Mouse (Mus musculus): ENCODE data around the gene Rgr.

Gene Rgr

DNA sequence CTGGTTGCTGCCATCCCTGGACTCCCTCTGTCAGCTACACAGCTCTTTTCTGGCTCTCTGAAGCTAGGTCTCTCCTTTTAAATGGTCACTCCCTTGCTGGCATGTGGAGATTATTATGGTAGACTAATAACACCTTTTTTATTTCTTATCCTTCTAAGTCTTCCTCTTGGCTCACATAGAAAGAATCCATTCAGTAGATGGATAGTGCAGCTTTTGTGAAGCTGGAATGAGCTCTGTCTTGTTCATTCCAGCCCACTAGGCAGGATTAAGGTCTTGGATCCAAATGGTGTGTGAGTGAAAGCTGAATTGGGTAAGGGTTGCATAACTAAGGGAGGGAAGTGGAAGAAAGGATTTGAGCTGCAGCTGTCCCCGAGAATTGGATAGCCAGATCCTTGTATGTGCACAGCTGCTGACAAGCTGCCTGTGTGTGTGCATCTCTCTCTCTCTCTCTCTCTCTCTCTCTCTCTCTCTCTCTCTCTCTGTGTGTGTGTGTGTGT lies at the start of gene Rgr:
TSS of gene Rgr (minus strand) at position 51 of the 497 bp plus-strand sequence.
- no peak for DNase-seq (ENCODE audit: low read depth, low spot score)

DNA sequence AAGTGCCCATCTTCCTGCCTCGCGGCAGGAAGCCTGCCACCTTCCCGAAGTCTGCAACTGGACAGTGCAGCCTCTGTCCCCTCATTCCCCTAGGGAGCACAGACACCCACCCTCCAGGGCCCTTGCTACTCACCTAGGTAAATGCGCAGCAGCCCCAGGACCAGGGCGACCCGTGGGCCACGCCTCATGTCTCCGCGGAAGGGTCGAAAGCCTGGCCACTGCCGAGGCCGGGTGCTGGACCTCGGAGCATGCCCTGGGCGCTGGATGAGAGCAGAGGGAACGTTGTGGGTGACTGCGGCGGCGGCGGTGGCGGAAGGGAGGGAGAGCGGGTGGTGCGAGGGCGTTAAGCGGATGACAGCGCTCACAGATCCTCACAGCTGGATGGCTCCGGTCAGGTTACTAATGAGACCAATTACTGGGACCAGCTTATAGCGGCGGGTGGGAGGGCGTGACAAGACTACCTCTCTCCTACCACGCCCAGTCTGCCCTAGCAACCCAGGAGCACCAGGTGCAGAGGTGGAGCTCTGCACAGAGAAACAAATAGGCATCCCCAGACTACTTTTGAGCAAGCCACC lies 49.3 kb upstream of the Rgr start, which contains the start of gene Cdhr1:
TSS of gene Cdhr1 (minus strand) at position 392 of the 575 bp plus-strand sequence.
- DNase-seq (ENCODE audit: low read depth, low spot score) = peak; percentile 14

DNA sequence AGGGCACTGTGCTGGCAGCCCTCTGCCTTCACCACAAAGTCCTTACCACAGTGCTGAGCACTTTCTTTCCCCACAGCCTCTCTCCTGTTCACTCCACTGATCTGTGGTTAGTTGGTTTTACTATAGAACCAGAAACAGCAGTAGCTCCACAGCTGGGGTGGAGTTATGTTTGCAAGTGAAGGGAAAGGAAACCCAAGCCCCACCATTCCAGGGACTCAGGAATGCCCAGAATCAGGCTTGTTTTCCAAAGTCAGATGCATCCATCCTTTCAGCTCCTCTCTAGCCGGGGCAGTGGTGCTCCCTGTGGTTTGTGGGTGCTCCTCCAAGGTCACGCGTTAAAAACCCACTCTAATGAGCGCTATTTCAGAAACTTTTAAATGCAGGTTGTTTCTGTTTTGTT lies 46.8 kb upstream of the Rgr start:
- DNase-seq (ENCODE audit: low read depth, low spot score) = no peak

GRCm38 (mm10) chr14:37094436-37094835 lies 45.7 kb upstream of the Rgr start:
- DNase-seq (ENCODE audit: low read depth, low spot score) = no peak

DNA sequence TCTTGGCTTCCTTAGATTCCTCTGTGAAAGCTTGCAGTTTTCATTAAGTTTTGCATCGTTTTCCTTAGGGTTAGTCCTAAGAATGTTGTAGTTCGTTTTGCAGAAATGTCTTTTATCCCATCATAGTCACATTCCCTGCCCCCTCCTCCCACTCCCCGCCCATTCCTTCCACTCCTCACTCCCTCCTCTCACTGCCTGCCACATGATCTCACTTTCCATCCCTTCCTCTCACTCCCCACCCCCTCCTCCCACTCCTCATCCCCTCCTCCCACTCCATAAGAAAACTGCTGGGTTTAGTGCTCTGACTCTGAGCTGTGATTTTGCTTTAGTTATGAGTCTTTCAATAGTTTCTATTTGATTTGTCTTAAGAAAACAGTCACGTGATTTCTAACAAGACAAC lies 35.0 kb upstream of the Rgr start:
- DNase-seq (ENCODE audit: low read depth, low spot score) = no peak

- no peak for DNase-seq (ENCODE audit: low read depth, low spot score)
Measured at GRCm38 (mm10) chr14:37080724-37081123, 32.0 kb upstream of the Rgr start.

DNA sequence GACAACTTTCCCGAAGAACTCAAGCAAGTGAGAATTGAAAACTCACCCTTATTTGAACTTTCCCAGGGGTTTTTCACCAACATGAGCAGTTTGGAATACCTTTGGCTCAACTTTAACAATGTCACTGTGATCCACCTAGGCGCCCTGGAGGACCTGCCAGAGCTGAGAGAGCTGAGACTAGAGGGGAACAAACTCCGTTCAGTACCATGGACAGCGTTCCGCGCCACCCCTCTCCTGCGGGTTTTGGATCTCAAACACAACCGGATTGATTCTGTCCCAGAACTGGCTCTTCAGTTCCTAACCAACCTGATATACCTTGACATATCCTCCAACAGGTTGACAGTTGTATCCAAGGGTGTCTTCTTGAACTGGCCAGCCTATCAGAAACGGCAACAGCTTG lies 19.8 kb upstream of the Rgr start:
- peak; percentile 59 for DNase-seq (ENCODE audit: low read depth, low spot score)

- no peak for DNase-seq (ENCODE audit: low read depth, low spot score)
Measured at GRCm38 (mm10) chr14:37067629-37068028, 18.9 kb upstream of the Rgr start, which contains the start of gene Lrit2. Gene Lrit2, plus strand, starts transcription at chr14:37067929.

DNA sequence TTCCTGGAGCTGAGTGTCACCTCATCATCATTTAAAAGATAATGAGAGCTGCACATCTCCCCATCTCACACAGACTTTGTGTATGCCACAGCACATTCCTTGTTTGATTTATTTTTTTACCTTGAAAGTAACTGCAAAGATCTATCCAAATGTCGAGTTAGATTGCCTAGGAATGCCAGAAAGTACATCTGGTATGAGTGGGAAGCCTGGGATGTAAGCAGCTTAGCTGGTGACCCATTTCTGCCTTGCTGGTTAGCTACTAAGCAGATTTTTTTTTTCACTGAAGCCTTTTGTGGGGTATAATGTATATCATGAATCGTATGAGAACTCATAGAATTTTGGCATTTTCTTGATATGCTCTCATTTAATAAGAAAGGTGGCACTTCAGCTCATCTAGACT lies 17.9 kb upstream of the Rgr start:
- DNase-seq (ENCODE audit: low read depth, low spot score) = no peak

DNA sequence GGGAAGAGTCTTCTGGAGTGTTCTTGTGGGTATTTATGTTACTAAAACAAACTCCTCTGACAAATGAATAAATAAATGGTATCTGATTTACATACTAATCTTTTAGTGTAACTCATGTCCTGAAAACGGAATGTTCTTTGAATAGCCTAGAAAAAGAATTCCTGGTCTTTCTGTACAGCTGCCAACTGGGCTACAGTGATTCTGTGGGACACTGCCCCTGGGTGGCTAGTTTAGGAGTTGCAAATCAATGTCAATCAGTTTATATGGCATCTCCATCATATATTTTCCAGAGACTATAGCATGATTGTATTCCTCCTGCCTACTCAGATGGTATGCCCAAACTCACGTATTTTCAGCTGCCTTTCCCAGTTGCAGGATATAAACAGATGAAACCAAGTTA lies 16.1 kb upstream of the Rgr start:
- no peak for DNase-seq (ENCODE audit: low read depth, low spot score)

GRCm38 (mm10) chr14:37034432-37034831 lies 14.3 kb downstream of the Rgr start:
- DNase-seq (ENCODE audit: low read depth, low spot score) = no peak

DNA sequence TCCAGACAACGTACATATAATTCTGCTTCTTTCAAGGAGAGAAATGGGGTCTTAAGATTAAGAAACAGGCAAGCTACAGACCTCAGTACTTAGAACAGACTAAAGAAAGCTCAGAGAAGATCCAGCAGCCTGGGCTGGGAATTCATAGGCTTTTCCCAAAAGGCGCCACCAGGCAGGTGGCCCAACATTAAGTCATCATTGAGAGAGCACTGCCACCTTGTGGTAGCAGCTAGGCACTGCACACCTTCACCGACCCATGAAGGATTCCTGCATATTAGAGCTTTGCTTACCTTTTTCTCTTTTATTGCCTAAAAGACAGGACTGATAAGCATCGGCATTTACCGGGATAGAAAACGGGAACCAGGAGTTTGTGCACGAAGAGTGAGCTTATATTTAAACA lies 15.5 kb downstream of the Rgr start:
- peak; percentile 47 for DNase-seq (ENCODE audit: low read depth, low spot score)

GRCm38 (mm10) chr14:37032481-37033104 lies 16.2 kb downstream of the Rgr start:
- DNase-seq (ENCODE audit: low read depth, low spot score) = no peak

DNA sequence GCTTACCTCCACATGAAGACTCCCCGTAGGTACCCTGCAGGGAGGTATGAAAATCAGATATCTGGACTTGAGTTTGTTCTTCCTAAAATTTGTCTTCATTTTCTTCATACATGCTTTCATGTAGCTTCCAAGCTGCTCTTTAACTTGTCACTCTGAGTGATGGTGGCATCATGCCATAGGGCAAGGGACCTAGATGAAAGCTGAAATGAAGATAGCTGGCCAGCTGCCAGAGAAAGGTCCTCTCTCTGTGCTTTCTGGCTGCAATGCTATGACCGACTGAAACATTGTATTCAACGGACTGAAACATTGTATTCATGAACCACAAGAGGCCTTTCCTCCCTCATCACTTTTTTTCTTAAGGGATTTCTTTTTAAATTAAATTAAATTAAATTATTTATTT lies 20.2 kb downstream of the Rgr start:
- no peak for DNase-seq (ENCODE audit: low read depth, low spot score)

GRCm38 (mm10) chr14:37027951-37028350 lies 20.8 kb downstream of the Rgr start:
- no peak for DNase-seq (ENCODE audit: low read depth, low spot score)

DNA sequence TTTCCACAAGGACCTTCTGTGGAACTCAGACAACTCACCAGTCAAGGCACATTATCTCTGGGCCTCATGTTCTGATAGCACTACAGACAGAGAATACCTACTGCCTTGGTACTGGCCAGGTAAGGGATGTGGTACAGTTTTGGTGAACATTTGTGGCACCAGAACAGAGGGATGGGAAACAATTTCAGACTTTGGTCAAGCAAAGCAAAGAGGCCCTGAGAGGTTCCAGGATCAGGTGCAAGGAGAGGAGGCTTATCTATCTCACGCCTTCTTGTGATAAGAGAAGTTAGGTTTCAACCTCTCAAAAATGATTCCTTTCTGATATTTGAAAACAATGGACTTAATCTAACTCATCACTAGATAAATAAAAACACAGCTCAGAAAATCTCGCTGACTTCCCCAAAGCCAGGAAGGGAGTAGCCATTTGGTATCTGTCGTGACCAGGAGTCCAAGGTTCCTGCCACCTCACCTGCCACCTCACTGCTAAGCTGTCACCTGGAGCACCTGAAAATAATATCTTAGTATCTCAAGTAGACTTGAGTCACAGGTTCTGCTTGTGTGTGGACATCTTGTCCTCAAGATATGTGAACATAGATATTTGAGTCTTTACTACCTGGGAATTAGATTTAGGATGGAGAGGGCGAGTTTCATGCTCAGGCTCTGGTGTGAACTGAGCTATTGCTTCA lies 21.4 kb downstream of the Rgr start:
- no peak for DNase-seq (ENCODE audit: low read depth, low spot score)

DNA sequence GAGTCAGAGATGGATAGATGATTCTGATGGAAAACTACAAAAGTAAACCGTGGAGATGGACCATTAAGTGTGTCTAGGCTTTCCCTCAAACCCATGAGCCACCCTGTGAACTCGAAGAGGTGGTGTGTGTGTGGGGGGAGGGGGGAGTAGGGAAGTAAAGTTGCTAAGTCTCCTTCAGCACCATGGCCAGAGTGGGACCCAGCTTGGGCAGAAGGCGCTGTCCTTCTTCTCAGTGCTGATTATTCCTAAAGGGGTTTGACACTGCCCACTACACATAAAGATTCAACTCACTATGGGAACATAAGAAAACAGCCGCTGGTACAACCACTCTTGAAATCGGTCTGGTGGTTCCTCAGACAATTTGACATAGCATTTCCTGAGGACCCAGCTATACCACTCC lies 32.9 kb downstream of the Rgr start:
- peak; percentile 20 for DNase-seq (ENCODE audit: low read depth, low spot score)

- no peak for DNase-seq (ENCODE audit: low read depth, low spot score)
Measured at GRCm38 (mm10) chr14:37013644-37014043, 35.1 kb downstream of the Rgr start.

DNA sequence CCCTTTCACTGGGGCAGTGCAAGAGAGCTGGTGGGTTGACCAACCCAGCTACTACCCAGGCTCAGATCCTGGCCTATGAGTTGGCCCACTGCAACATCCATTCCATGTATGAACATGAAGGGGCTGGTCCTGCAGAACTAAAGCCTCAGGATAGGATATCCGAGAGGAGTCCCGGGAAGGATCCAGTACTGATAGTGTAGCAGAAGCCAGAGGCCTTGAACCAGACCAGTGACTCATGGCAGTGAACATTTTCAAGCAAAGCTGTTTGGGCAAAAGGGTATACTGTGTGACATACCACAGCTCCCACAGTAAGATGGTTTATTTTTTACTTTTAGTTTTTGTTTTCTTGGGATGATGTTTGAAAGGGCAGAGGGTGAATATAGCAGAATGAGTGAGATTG lies 39.1 kb downstream of the Rgr start:
- DNase-seq (ENCODE audit: low read depth, low spot score) = no peak

DNA sequence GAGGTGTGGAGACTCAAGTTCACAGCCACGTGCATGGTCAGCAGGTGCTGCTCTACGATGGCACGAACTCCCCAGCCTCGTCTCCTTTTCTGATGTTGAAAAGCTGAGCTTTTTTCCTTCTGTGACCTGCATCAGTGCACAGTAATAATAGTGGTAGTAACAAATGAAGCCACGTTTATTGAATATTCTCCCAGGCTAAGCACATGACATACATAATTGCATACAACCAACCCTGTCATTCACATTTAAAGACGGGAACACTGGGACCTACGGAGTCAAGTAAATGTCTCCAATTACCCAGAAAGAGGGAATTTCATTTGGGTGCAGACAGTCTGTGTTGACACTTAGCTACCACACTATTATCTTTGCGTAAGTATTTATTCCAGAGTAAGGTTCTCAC lies 42.3 kb downstream of the Rgr start:
- no peak for DNase-seq (ENCODE audit: low read depth, low spot score)

- DNase-seq (ENCODE audit: low read depth, low spot score) = no peak
Measured at GRCm38 (mm10) chr14:37005865-37006264, 42.9 kb downstream of the Rgr start.

GRCm38 (mm10) chr14:37003431-37004095 lies 45.2 kb downstream of the Rgr start:
- DNase-seq (ENCODE audit: low read depth, low spot score) = no peak
